ENCODE assay signal across 30 mouse cellular contexts in the genomic region with DNA sequence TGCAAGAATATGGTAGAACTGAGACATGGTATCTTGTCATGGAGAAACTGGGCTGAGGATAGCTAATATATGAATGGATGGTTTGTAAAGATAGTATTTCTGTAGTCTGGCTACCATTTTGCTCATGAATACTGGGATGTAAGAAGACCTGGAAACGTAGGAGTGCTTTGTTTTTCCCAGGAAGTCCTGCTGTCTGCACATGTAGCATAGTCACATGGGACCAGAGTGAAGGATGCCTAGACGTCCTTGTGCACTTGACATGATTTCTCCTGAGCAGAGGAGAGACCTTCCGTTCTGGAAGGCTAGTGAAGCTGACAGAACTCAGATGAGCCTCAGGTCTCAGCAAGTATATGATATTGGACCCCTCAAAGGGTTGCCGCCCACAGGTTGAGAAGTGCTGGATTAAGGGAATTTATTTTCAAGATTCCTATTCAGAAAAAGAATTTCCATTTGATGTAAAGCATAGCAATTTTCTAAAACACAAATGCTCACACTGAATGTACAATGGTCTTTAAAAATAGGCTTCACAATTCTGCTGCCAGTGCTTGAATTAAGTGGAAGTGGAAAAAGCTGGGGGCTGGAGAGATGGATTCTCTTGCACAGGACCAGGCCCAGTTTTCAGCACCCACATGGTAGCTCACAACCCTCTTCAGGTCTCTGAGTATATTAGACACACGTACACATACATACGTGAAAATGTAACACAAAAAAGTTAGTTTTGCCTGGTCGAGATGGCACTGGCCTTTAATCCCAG. TPM values are rescaled to one million over a fixed set of nuclear protein-coding genes. Genes with fewer than 3 reads are reported as not detected.
DNase-seq lines count a peak whose midpoint lies in the region; ATAC-seq and TF ChIP-seq lines count a peak whose summit lies in the region.
"Had no signal": no experiment of that assay in that cellular context is flagged by ENCODE, and none has a peak within 500 bp of the region (broad histone marks: within the 10 kb centered on the region; RNA-seq: fewer than 3 reads in every experiment).

No protein-coding gene starts in this region.

- 0 out of 2 replicates have a peak overlapping the region, but pooled peaks have one; percentile 14 for H3K27ac ChIP-seq in layer of hippocampus, adult 2 months
- H3K27ac ChIP-seq in CH12.LX (ENCODE audit: insufficient read depth, low read depth), result no peak overlapping the region
- no peak overlapping the region for H3K27ac ChIP-seq in heart, embryonic 12.5 days (ENCODE audit: poor library complexity, severe bottlenecking)
- H3K27ac ChIP-seq: embryonic facial prominence, embryonic 10.5 days; embryonic facial prominence, embryonic 13.5 days; forebrain, embryonic 12.5 days; forebrain, embryonic 15.5 days; gastrocnemius, adult 2 months; heart, embryonic 15.5 days; hindbrain, embryonic 10.5 days; hindbrain, embryonic 13.5 days; intestine, embryonic 15.5 days had no signal

- no peak overlapping the region for H3K4me3 ChIP-seq in layer of hippocampus, adult 2 months
- no peak overlapping the region for H3K4me3 ChIP-seq in CH12.LX (replicated peaks in 1 of 3; ENCODE audit: low read depth in 2 of 3, low read length in 2 of 3, poor library complexity in 1 of 3)
- no peak overlapping the region for H3K4me3 ChIP-seq in heart, embryonic 12.5 days
- H3K4me3 ChIP-seq: embryonic facial prominence, embryonic 10.5 days; embryonic facial prominence, embryonic 13.5 days; erythroblast, embryonic 14.5 days; forebrain, embryonic 12.5 days; forebrain, embryonic 15.5 days; gastrocnemius, adult 2 months; heart, embryonic 15.5 days; hindbrain, embryonic 10.5 days; hindbrain, embryonic 13.5 days; intestine, embryonic 15.5 days had no signal

- peaks cover 18% of the 10 kb centered on the region for H3K79me2 ChIP-seq in CH12.LX (replicated peaks; ENCODE audit: control insufficient read depth, extremely low read depth, insufficient read depth, poor library complexity, severe bottlenecking)

- 62% methylated on average over 7 of the region's 7 CpGs for WGBS in heart, embryonic 12.5 days

- H3K27me3 ChIP-seq in CH12.LX (replicated peaks), result no peaks in the 10 kb centered on the region
- H3K27me3 ChIP-seq in heart, embryonic 12.5 days (replicated peaks), result no peaks in the 10 kb centered on the region
- H3K27me3 ChIP-seq: embryonic facial prominence, embryonic 13.5 days; forebrain, embryonic 12.5 days; forebrain, embryonic 15.5 days; heart, embryonic 15.5 days; hindbrain, embryonic 13.5 days; intestine, embryonic 15.5 days had no signal

- H3K9me3 ChIP-seq in CH12.LX (replicated peaks; ENCODE audit: low read length), result no peaks in the 10 kb centered on the region
- H3K9me3 ChIP-seq in heart, embryonic 12.5 days (replicated peaks), result no peaks in the 10 kb centered on the region
- H3K9me3 ChIP-seq: embryonic facial prominence, embryonic 10.5 days; embryonic facial prominence, embryonic 13.5 days; forebrain, embryonic 12.5 days; forebrain, embryonic 15.5 days; heart, embryonic 15.5 days; hindbrain, embryonic 10.5 days; hindbrain, embryonic 13.5 days; intestine, embryonic 15.5 days had no signal

- ATAC-seq in heart, embryonic 12.5 days (ENCODE audit: insufficient number of reproducible peaks, low FRiP score), result no peak
- ATAC-seq: forebrain, embryonic 15.5 days; hindbrain, embryonic 16.5 days had no signal

- TF ChIP-seq POLR2A in CH12.LX (IDR thresholded peaks at IDR 0.05; ENCODE audit: low read depth, low read length), result no peak; the same call in 1 of the 2 replicates

- peaks cover 46 to 64% of the 10 kb centered on the region in 2 experiments for H3K36me3 ChIP-seq in CH12.LX (replicated peaks in 1 of 2; ENCODE audit: control insufficient read depth in 1 of 2, insufficient read depth in 1 of 2, low read length in 1 of 2)
- H3K36me3 ChIP-seq in heart, embryonic 12.5 days, result peaks cover 51% of the 10 kb centered on the region

- no peak for DNase-seq in layer of hippocampus, adult 2 months (ENCODE audit: low spot score in 2 of 2)
- DNase-seq in layer of hippocampus, postnatal 10 days (ENCODE audit: low spot score in 2 of 2), result no peak
- DNase-seq in A20 (ENCODE audit: low read depth, low spot score) (peak; percentile 12), CH12.LX (ENCODE audit: extremely low read depth) (no peak), R1 (ENCODE audit: low read depth, low spot score) (peak; percentile 52), adipocyte (ENCODE audit: low spot score) (no peak)
- DNase-seq: adrenal gland, adult 2 months; adrenal gland, postnatal 14 days; cerebellum, adult 11 months; cerebellum, adult 2 months; cerebellum, adult 9-11 months; cerebellum, postnatal 25 days; embryo, embryonic 11 days; gastrocnemius, adult 2 months; gastrocnemius, postnatal 14 days; heart, adult 11 months; heart, postnatal 10 days; heart, postnatal 36 days had no signal

- peaks cover 0 to 22% of the 10 kb centered on the region in 2 experiments; a peak in 3 of 4 replicates for H3K4me1 ChIP-seq in CH12.LX (ENCODE audit: control insufficient read depth in 1 of 2, insufficient read depth in 2 of 2)
- peaks cover 11% of the 10 kb centered on the region for H3K4me1 ChIP-seq in heart, embryonic 12.5 days (replicated peaks)

- no peak overlapping the region for H3K9ac ChIP-seq in CH12.LX (ENCODE audit: insufficient read depth, low read depth)
- no peak overlapping the region for H3K9ac ChIP-seq in heart, embryonic 12.5 days
- H3K9ac ChIP-seq: embryonic facial prominence, embryonic 13.5 days; forebrain, embryonic 12.5 days; forebrain, embryonic 15.5 days; heart, embryonic 15.5 days; hindbrain, embryonic 13.5 days; intestine, embryonic 15.5 days had no signal

- TF ChIP-seq CTCF in layer of hippocampus, adult 2 months (conservative IDR thresholded peaks at IDR 0.05), result no peak
- no peak for TF ChIP-seq CTCF in CH12.LX (conservative IDR thresholded peaks at IDR 0.05 in 1 of 2, IDR thresholded peaks at IDR 0.05 in 1 of 2; ENCODE audit: low read depth in 2 of 2, low read length in 2 of 2)

- in situ Hi-C loops in CH12.LX (cut with MboI; ENCODE audit: low pct_ligation_motif_present, low pct_unique_long_range_greater_than_20kb, low sequenced_read_pairs), result no loop called here

- no peak for TF ChIP-seq EP300 in CH12.LX (IDR thresholded peaks at IDR 0.05; ENCODE audit: low read length)

- TF ChIP-seq RAD21 in CH12.LX (IDR thresholded peaks at IDR 0.05; ENCODE audit: low read depth, low read length), result no peak

- no peak overlapping the region for H3K4me2 ChIP-seq in CH12.LX (ENCODE audit: insufficient read depth, low read depth, poor library complexity, severe bottlenecking)
- H3K4me2 ChIP-seq in heart, embryonic 12.5 days, result no peak overlapping the region
- H3K4me2 ChIP-seq: embryonic facial prominence, embryonic 13.5 days; forebrain, embryonic 12.5 days; forebrain, embryonic 15.5 days; heart, embryonic 11.5 days; heart, embryonic 15.5 days; hindbrain, embryonic 13.5 days; intestine, embryonic 15.5 days had no signal

- dilution Hi-C loops in CH12.LX (cut with MboI; ENCODE audit: extremely low pct_ligation_motif_present, extremely low pct_unique_long_range_greater_than_20kb, low sequenced_read_pairs), result no loop called here

TF ChIP-seq in CH12.LX, 34 proteins besides CTCF, POLR2A, EP300 and RAD21:
- TF ChIP-seq ZMIZ1 (IDR thresholded peaks at IDR 0.05; ENCODE audit: low read depth, low read length) (0 out of 2 replicates have a peak, but pooled peaks have one; percentile 21), CHD2 (IDR thresholded peaks at IDR 0.05; ENCODE audit: low read length) (peak; percentile 11; the same call in 1 of the 2 replicates), SIN3A (IDR thresholded peaks at IDR 0.05; ENCODE audit: low read length) (no peak), NELFE (IDR thresholded peaks at IDR 0.05; ENCODE audit: low read depth, low read length) (no peak), MXI1 (IDR thresholded peaks at IDR 0.05; ENCODE audit: low read depth, low read length) (no peak), ZC3H11A (IDR thresholded peaks at IDR 0.05; ENCODE audit: low read depth, low read length) (no peak), IRF4 (IDR thresholded peaks at IDR 0.05; ENCODE audit: low read depth, low read length) (no peak), E2F4 (IDR thresholded peaks at IDR 0.05; ENCODE audit: insufficient replicate concordance, low read depth, low read length) (no peak), CHD1 (IDR thresholded peaks at IDR 0.05; ENCODE audit: low read depth, low read length) (no peak), MAX (IDR thresholded peaks at IDR 0.05; ENCODE audit: low read length) (no peak), PAX5 (IDR thresholded peaks at IDR 0.05; ENCODE audit: low read length) (no peak), MAZ (IDR thresholded peaks at IDR 0.05; ENCODE audit: low read depth, low read length) (no peak), ZNF384 (IDR thresholded peaks at IDR 0.05; ENCODE audit: low read depth, low read length) (no peak)

RNA-seq across cellular contexts. Expression of gene Rpl21, which starts 5.5 kb away (rescaled TPM):
- 100 to 1,000 TPM; 205 to 212 TPM for total RNA-seq in layer of hippocampus, adult 2 months (2021)
- total RNA-seq in layer of hippocampus, postnatal 10 days (2021), result 100 to 1,000 TPM; 264 to 265 TPM
- total RNA-seq in CH12.LX (2012; rRNA removed), result 1,240 and 1,429 TPM in 2 replicates
- total RNA-seq in CH12.LX (2014; rRNA removed), result 715 and 716 TPM in 2 replicates
- 300 and 964 TPM in 2 replicates for polyA plus RNA-seq in CH12.LX (2012; ENCODE audit: insufficient read length, low read depth)
- 370 and 375 TPM in 2 replicates for polyA plus RNA-seq in heart, embryonic 12.5 days (2016; fragmentation: Nextera tagmentation; extraction: Ambion mirVana)

RNA-seq across cellular contexts. Expression of gene Rasl11a, which starts 6.7 kb away (rescaled TPM):
- 10 to 100 TPM; 11.0 to 13.7 TPM for total RNA-seq in layer of hippocampus, adult 2 months (2021)
- 10 to 100 TPM; 17.6 to 21.7 TPM for total RNA-seq in layer of hippocampus, postnatal 10 days (2021)
- total RNA-seq in CH12.LX (2012; rRNA removed) (0.25 TPM in 2 replicates), CH12.LX (2014; rRNA removed) (0.22 and 0.42 TPM in 2 replicates)
- polyA plus RNA-seq in CH12.LX (2012; ENCODE audit: insufficient read length, low read depth), result 0.22 TPM in 1 of 2 replicates, not detected in the other
- polyA plus RNA-seq in heart, embryonic 12.5 days (2016; fragmentation: Nextera tagmentation; extraction: Ambion mirVana), result 9.0 and 10.3 TPM in 2 replicates

RNA-seq across cellular contexts. Expression of gene Usp12, which starts 43.3 kb away (rescaled TPM):
- 10 to 100 TPM; 58.4 to 62.5 TPM for total RNA-seq in layer of hippocampus, adult 2 months (2021)
- total RNA-seq in layer of hippocampus, postnatal 10 days (2021), result 10 to 100 TPM; 64.4 to 67.3 TPM
- total RNA-seq in CH12.LX (2012; rRNA removed) (10.1 and 13.5 TPM in 2 replicates), CH12.LX (2014; rRNA removed) (6.0 and 7.8 TPM in 2 replicates)
- polyA plus RNA-seq in CH12.LX (2012; ENCODE audit: insufficient read length, low read depth), result 17.8 and 18.1 TPM in 2 replicates
- polyA plus RNA-seq in heart, embryonic 12.5 days (2016; fragmentation: Nextera tagmentation; extraction: Ambion mirVana), result 17.5 and 18.0 TPM in 2 replicates

Comparison
In these comparisons a context has a peak if more than half of its experiments do, and no peak if none do; other contexts are left out.
1. DNase-seq: peak in A20 (single experiment) and R1 (single experiment); none in layer of hippocampus, adult 2 months (0 of 2), layer of hippocampus, postnatal 10 days (0 of 2), CH12.LX (single experiment) and adipocyte (single experiment).
2. RNA of gene Rasl11a, which starts 6.7 kb away (total RNA-seq): 17.6 to 21.7 TPM in layer of hippocampus, postnatal 10 days and 11.0 to 13.7 TPM in layer of hippocampus, adult 2 months; 0.22 to 0.42 TPM in CH12.LX; every median in the first group is over 4 times any median in the second.
3. RNA of gene Usp12, which starts 43.3 kb away (total RNA-seq): 64.4 to 67.3 TPM in layer of hippocampus, postnatal 10 days and 58.4 to 62.5 TPM in layer of hippocampus, adult 2 months; 6.0 to 13.5 TPM in CH12.LX; every median in the first group is over 4 times any median in the second.